8 mouse cellular contexts compared by ENCODE assay signal in genomic region chr9:90269011-90269681, GRCm38 (mm10). TPM values are rescaled to one million over a fixed set of nuclear protein-coding genes. Genes with fewer than 3 reads are reported as not detected.
DNase-seq lines count a peak whose midpoint lies in the region.

No protein-coding gene starts in this region.

- H3K27ac ChIP-seq in hindbrain, embryonic 10.5 days = peak overlapping the region; percentile 88

- no peaks in the 10 kb centered on the region for H3K36me3 ChIP-seq in hindbrain, embryonic 10.5 days

- peak overlapping the region; percentile 84 for H3K4me3 ChIP-seq in hindbrain, embryonic 10.5 days

- H3K9me3 ChIP-seq in hindbrain, embryonic 10.5 days = no peaks in the 10 kb centered on the region

- peaks cover 25% of the 10 kb centered on the region for H3K4me1 ChIP-seq in hindbrain, embryonic 10.5 days (replicated peaks)

- H3K27me3 ChIP-seq in hindbrain, embryonic 10.5 days (ENCODE audit: insufficient read depth, poor library complexity, severe bottlenecking) = peaks cover 17% of the 10 kb centered on the region

- 34% methylated on average over 7 of the region's 7 CpGs for WGBS in hindbrain, embryonic 10.5 days

- peak; percentile 41 to 42 for DNase-seq in cerebellum, adult 18-20 months
- no peak for DNase-seq in cerebellum, adult 11 months
- DNase-seq in cerebellum, adult 8-10 months = peak; percentile 32
- DNase-seq in frontal cortex, postnatal 36 days (ENCODE audit: low spot score in 2 of 2) = peak; percentile 32 to 36
- peak; percentile 40 for DNase-seq in hindbrain, embryonic 10.5 days (ENCODE audit: low spot score)
- DNase-seq in layer of hippocampus, postnatal 10 days (ENCODE audit: low spot score in 2 of 2) = peak; percentile 43 to 57
- peak; percentile 80 for DNase-seq in lung, postnatal 36 days
- peak; percentile 26 for DNase-seq in right cerebral cortex, postnatal 4 days

RNA-seq across cellular contexts. Expression of gene Tbc1d2b, which starts 1.5 kb away (rescaled TPM):
- 8.8 and 9.6 TPM in 2 replicates for polyA plus RNA-seq in hindbrain, embryonic 10.5 days (2016; fragmentation: Nextera tagmentation; extraction: Ambion mirVana)
- 10 to 100 TPM; 12.9 to 14.3 TPM for total RNA-seq in layer of hippocampus, postnatal 10 days (2021)
